Mouse (Mus musculus): Measurements from ENCODE around the gene Srarp. TPM values are rescaled to one million over a fixed set of nuclear protein-coding genes. Genes with fewer than 3 reads are reported as not detected.
A peak's percentile ranks its signal among the peaks of the same experiment; 100 is the strongest.

Srarp gene
- total RNA-seq, 2 experiments from 2014 or later: 4.7 to 6.0 TPM

DNA sequence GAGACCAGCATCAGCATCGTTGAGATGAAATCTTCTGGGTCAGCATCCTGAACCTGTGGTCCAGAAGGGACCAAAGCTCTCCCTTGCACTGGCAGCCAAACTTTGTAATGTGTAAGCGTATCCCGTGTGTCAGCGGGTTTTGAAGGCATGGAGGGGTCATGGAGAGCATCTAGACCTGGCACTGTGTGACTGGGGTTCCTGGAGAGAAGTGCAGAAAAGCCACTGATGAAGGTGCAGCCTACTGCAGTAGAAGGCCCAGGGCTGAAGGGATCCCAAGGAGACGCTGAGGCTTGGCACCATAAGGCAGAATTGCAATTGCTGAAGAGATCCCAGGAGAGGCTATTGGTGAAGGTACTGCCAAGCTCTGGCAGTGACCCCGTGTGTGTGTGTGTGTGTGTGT, 6.5 kb downstream of the Srarp start:
- intact Hi-C loops (cut with DNase I): no loop called here
- DNase-seq (ENCODE audit: low spot score in 2 of 2): no peak

DNA sequence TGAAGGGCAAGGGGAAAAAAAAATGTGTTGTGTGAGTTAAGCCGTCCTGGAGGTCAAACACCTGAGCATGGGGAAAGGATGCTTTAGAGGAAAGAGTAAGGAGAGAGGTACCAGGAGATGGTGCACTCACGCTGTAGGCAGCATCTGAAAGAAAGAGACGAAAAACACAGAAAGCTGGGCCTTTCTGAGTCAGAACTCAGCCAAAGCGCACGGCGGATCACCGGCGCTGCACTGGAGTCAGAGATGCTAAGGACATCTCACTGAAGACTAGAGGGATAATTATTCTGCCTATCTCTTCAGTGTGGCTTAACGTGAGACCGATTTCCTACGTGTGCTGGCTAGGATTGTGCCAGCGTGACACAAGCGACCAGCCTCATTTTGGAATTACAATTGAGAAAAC, 8.0 kb downstream of the Srarp start:
- intact Hi-C loops (cut with DNase I): no loop called here
- DNase-seq (ENCODE audit: low spot score in 2 of 2): no peak

DNA sequence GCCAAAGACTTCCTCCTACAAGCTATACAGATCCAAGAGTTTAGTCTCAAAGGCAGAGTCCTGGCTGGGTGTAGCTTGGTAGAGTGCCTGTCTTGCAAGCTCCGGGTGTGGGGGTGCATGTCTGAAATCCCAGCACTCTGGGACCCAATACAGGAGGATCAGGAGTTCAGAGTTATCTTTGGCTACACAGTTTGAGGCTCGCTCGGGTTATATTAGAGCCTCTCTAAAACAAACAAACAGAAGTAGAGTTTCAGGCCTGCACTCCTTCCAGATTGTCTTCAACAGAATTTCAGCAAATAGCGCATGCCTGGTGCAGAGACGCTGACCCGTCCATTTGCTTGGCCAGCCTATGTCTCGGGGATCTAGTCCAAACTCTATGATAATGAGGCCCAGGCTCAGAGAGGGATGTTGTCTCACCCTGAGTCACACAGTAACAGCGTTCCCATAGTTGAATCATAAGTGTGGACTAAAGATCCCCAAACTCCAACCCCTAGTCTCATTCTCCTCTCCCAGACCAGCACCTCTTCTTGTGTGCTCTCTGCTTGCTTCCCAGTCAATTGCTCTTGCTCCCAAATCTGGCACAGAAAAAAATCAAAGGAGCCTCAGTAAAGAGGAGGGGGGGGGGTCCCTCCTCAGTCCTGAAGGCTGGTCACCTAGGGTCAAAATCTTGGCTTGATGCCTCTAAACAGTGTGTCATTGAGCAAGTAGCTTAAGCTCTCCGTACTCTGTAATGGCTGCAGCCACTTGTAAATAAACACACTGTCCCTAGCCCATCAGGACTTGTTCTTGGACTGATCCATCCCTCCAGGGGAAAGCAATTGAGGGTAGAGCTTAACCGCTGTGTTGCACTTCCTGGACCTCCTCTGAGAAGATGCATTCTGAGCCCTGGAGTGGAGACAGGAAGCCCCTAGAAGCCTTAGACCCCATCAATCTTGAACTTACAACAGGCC, 8.8 kb downstream of the Srarp start:
- intact Hi-C loops (cut with DNase I): no loop called here
- DNase-seq (ENCODE audit: low spot score in 2 of 2): no peak

DNA sequence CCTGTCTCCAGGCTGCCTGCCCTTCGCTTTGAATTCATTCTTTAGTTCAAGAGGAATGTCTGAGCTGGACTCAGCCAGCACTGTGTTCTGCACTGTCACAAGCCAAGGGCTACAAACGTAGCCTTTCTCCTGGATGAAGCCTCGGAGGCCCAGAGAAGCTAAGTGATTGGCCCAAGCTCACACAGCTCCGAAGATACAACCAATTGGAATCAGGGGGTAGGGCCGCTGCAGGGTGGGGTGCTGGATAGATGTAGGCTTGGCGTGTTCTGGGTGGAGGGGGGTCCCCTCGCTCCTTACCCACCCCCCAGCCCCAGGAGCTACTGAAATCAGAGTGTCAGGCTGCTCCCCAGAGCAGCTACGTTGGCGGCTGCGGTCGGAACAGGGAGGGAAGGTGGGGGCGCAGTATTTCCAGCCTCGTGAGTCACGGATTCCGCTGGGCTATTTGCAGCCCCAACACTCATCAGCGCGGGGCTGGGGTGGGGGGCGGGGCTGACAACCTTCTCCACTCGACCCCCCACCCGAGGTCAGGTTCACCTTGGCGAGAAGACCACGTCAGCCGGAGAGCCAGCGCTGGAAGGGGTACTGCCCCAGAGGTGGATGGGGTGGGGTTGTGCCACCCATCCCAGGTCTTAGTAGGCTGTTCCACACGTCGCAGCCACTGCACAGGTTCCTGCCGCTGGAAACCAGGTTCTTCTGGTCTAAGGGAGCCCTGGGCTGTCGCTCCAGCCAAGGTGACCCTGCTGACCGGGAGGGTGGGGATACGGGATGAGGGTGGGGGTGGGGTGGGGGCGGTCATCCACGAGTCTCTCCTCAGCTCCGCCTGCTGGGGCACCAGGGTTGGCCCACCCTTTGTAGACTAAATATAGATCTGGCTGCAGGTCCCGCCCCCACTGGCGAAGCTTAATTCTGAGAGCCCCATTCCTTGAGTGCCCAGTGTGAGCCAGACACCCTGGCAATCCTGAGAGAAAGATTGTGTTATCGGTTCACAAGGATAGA, 10.1 kb downstream of the Srarp start:
- peak; percentile 78 to 91 for DNase-seq (ENCODE audit: low spot score in 2 of 2)
- intact Hi-C loops (cut with DNase I): no loop called here

DNA sequence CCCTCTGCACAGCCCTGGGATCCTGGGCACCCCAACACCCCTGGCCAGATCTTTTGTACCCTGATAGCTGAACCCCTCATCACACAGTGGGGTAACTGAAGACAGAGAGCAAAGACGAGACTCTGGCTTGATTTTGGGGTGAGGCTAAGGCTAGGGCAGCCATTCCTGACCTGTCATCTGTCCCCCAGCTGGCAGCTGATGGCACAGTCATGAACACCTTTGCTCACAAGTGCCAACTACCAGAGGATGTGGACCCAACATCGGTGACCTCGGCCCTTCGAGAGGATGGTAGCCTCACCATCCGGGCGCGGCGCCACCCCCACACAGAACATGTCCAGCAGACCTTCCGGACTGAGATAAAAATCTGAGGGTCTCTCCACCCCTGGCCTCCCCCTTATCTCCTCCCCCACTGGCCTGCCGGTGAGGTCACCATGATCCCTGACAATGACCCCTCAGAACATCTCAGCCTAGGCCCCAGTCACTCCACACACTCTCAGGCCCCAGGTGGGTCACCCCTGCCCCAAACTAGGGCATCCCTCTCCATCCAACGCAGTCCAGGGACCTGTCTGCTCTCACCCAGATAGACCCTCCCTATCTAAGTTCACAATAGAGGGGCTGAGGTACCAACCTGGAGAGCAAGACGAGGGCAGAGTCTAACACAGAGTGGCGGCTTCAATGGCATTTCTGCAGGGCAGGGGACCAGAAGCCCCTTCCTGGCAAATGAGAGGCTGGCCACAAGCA, 12.0 kb downstream of the Srarp start:
- intact Hi-C loops (cut with DNase I): no loop called here

DNA sequence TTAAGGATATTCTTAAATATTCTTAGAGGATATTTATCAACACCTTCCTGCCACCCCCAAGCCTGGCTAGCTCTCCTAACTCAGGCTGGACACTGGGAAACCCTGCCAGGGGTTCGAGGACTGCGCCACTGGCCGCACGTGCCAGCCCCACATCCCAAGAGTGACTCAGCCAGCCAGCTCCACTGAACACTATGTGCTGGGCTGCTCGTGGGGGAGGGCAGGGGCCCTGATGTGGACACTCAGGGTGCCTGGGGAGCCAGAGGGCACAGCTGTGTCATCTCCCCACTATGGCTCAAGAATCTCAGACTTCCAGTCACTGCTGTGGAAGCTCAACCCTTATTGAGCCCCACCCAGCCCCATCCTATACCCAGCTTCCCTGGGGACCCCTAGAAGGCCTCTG, 12.6 kb downstream of the Srarp start:
- intact Hi-C loops (cut with DNase I): no loop called here
- DNase-seq (ENCODE audit: low spot score in 2 of 2): no peak

More for the DNA sequence above, 12.0 kb downstream of the Srarp start:
- DNase-seq (ENCODE audit: low spot score in 2 of 2): no peak

DNA sequence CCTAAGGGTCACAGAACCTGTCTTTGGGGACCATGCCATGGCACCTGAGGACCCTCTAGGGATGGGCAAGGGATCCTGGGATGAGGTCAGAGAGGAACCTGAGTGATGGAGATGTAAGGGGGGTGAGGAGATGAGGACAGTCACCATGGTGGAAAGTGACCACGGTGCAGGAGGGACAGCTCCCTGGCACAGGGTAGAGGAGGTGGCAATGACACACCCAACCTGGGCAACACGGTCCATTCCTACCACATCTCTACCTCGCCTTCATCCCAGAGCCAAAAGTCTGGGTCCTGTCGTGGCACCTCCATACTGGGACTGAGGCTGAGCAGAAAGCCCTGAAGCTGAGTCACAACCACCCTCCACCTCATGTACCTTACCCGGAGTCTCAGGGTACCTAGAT, 13.1 kb downstream of the Srarp start:
- no peak for DNase-seq (ENCODE audit: low spot score in 2 of 2)

DNA sequence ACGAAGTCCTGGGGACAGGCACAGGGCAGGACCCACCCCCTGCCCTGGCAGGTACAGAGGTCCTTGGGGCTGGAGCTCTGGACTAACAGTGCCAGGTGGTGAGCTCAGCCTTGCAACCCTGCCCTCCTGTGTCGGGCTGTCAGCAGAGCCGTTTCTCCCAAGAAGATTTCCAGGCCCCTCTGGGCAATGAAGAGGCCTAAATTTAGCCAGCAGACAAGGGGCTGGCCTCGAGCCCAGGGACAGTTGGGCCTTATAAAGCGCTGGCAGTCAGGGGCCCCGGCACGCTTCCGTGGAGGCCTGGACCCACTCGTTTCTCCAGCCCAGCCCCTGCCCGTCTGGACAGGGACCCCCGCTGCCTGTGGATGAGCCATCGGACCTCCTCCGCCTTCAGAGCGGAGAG, 14.5 kb downstream of the Srarp start:
- intact Hi-C loops (cut with DNase I): no loop called here

More for the DNA sequence above, 13.1 kb downstream of the Srarp start:
- intact Hi-C loops (cut with DNase I): no loop called here

DNA sequence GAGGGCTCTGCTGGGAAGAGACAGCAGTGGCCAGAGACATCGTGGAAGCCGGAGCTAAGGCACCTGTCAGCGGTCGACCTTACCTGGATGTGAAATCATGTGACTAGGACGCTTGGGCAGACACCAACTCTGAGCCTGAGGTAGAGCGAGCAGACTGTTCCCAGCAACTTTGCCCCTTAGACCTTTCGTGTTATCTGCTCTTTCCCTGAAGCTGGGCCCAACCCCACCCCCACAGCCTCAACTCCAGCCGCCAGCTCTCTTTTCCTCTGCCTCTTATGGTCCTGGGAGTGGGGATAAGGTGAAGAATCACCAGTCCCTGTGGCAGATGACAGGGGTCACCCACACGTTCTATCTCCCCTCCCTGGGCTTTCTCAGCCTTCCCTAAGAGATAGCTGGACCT, 15.0 kb downstream of the Srarp start:
- DNase-seq (ENCODE audit: low spot score in 2 of 2): no peak
- intact Hi-C loops (cut with DNase I): no loop called here

More for the DNA sequence above, 14.5 kb downstream of the Srarp start:
- DNase-seq (ENCODE audit: low spot score in 2 of 2): no peak

DNA sequence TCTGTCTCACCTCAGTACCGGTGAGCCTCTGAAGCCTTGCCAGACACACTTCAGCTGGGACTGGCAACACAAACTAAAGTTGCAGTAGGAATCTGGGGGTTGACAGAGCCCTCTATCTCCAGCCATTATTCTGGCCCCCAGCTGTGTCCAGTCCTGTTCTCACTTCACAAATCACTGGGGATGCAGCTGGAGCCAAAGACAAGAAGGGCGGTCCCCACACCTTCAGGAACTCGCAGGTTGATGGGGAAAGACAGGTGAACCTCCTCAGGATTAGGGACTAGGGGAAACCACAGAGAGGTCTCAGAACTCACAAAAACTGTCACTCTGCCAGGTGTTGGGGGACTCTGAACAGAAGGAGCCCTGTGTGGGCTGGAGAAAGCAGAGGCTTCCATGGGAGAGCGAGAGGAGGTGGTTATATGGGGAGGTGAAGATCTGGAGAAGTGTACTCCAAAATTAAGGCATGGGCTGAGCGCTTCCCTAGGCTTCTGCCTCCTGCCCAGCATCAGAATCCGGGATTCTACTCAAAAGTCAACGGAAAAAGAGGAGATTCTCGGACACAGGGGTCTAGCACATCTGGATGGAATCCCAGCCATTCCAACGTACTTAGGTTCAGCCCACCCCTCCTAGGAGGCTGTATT, 15.6 kb downstream of the Srarp start, which contains the start of gene Hspb7:
TSS of gene Hspb7 (plus strand) at position 588 of the 638 bp plus-strand sequence.
- intact Hi-C loops (cut with DNase I): no loop called here
- DNase-seq (ENCODE audit: low spot score in 2 of 2): no peak

DNA sequence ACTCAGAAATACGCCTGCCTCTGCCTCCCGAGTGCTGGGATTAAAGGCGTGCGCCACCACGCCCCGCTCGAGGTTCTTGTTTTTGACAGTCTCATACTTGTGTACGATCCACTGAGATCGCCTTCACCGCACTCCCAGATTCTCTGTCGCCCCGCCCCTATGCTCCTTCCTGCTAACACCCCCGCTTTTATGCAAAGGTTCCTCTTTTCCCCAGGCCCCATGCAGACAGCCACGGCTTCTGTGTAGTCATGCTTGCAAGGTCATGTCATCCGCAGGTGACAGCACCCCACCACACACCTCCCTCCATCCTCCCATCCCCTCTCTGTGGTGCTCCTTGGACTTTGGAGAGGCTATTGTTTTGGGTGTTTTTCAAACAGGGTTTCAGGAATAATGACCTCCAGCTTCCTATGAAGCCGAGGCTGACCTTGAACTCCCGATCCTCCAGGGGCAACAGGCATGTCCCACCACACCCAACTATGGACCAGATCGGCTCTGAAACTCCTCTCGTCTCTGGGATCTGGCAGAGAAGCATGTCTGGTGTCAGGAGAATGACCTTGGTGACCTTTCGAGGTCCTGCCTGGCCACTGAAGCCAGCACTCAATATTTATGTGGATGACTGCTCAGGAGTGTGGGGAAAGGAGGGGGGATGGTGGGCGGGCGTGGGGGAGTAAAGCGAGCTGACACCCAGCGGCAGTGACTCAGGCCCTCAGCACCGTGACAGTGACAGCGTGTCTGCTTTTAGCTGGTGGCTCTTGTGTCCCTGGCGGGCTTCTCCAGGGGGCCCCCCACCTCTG, 16.3 kb downstream of the Srarp start:
- intact Hi-C loops (cut with DNase I): no loop called here
- peak in 1 of 2 experiments; percentile 45 for DNase-seq (ENCODE audit: low spot score in 2 of 2)

DNA sequence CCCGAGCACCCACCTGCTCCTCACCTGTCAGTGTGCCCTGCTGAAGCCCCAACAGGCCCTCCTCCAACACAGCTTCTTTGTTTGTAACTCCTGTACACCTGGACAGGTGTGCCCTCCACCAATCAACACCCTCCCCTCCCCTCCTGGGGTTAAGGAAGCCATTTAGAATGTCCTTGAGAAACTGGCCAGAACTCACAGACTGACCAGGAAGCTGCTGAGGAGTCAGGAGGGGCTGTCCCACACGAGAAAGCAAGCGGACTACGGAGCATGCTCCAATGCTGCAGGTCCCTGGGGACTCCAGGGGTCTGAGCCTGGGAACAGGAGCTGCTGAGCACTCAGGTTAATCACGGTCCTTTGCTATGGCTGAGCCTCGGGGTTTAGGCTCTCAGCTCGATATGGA, 20.0 kb downstream of the Srarp start, which contains the start of gene Clcnkb:
TSS of gene Clcnkb (minus strand) at position 91 of the 400 bp plus-strand sequence.
- DNase-seq (ENCODE audit: low spot score in 2 of 2): no peak
- intact Hi-C loops (cut with DNase I): no loop called here

DNA sequence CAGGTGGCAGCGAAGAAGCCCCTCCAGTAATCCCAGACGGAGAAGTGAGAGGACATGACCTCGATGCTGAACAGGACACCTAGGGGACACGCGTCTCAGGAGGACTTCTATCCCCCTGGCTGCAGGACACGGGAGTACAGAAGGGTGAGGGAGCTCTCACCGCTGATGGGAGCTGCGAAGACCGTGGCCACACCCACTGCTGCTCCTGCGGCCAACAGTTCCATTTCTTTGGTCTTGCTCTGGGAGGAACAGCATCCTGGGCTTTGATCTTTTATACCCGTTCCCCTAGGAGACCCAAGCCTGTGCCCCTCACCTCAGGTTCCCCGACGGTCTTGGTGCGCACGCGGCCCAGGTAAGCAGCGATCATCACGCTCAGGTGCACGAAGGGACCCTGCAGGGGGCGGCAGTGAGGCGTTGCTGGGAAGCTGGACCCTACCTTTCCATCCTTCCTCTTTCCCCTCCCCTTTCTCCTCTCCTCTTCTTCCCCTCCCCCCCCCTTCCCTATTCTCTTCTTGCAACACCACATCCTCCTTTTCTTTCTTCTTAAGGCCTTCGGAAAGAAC, 24.4 kb downstream of the Srarp start:
- no peak for DNase-seq (ENCODE audit: low spot score in 2 of 2)

DNA sequence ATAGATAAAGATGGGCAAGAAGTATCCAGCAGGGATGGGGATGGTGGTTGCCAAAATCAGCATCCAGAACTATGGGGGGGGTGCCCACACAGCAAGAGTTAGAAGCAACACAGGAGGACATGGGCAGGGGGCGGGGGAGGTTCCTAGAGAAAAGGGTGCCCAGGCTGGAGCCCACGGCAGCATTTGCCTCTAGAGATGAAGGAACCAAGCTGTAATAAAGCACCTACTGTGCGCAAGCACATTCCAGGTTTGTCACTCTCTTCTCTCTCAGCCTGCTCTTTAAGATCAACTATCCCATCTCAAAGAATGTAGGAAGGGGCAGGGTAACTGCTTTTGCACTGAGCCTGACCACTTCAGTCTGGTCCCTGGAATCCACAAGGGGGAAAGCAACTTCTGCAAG, 27.3 kb downstream of the Srarp start:
- intact Hi-C loops (cut with DNase I): no loop called here
- DNase-seq (ENCODE audit: low spot score in 2 of 2): no peak

More for the DNA sequence above, 24.4 kb downstream of the Srarp start:
- intact Hi-C loops (cut with DNase I): no loop called here

DNA sequence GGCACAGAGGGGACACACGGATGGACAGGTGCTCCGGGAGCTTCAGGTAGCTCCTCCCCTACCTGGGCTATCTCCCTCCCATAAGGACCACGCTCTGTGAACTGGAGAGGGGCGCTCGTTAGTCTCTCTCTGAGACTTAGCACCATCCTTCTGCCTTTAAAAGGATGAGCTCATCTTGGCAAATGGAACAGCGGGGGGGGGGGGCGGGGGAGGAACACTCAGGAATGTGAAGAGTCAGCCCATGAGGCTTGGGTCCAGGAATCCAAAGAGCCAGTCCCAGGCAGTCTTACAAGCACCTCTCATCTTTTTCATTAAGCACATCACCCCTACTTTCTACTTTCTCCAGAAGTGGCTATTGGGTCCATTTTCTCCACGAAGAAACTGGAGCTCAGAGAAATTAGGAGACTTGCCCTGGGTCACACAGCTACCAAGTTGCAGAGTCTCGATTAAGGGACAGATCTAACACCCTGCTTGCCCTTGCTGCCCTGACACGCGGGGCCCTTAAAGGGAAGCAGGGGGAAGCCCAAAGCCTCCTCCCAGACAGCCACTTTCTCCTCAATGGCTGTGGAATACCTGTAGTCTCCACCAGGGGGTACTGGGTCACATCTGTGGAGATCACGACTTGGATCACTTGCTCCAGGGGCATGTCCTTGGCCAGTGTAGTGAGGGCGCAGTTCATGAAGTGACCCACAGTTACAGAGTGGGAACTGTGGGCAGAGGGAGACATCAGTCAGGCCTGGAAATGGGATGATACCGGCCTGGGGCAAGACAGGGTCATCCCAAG, 29.2 kb downstream of the Srarp start:
- DNase-seq (ENCODE audit: low spot score in 2 of 2): no peak
- intact Hi-C loops (cut with DNase I): no loop called here

DNA sequence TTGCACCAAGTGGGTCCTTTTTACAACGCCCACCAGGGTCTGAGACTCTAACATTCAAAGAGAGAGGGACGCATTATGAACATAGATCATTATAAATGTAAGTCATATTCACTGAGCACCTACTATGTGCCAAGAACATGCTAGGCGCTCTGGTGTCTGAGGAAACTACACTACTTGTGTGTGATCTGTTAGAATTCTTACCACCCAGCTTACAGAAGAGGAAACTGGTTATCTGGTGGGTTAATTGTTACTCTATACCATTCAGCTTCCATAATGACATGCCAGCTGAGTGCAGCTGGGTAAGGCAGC, 30.6 kb downstream of the Srarp start:
- intact Hi-C loops (cut with DNase I): loop anchor here (2.0 kb wide), 1 partner anchor 26 kb away; no protein-coding TSS in a partner anchor

More for the DNA sequence above, 30.6 kb downstream of the Srarp start:
- DNase-seq (ENCODE audit: low spot score in 2 of 2): no peak

Measured in left cerebral cortex, postnatal 25 days (tissue).